Mouse (Mus musculus) fat pad, adult 2 months (tissue): Measurements from ENCODE around the gene Nlgn3.

Experiments
- DNase-seq: peaks from one replicate; pipeline ENCODE4 v3.0.0-alpha.2; 2011; ENCODE audit warnings: low read depth, low spot score; ENCODE audit errors: extremely low read depth

The Nlgn3 gene

GRCm38 (mm10) chrX:101370573-101370972 is 71.6 kb downstream of the Nlgn3 start:
- DNase-seq = no peak

- no peak for DNase-seq
These were observed 74.0 kb downstream of the Nlgn3 start for GRCm38 (mm10) chrX:101372946-101373345.
